18 mouse cellular contexts compared by ENCODE assay signal in the genomic region with DNA sequence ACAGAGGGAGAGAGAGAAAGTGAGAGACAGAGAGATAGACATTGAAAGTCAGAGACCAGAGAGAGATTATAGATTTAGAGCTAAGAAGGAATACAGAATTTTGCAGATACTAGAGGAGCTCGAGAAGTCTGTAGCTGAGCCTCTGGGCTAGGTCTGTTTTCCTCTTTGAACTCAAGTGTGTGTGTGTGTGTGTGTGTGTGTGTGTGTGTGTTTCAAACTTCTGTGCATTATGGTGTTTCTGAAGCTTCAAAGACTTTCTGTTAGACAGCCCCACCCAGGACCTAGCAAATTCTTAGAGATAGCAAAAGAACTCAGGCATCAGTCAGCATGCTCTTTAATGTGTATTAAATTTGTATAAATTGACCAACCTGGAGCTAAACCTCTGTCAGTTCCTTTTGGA. TPM values are rescaled to one million over a fixed set of nuclear protein-coding genes. Genes with fewer than 3 reads are reported as not detected.
"Had no signal": no experiment of that assay in that cellular context is flagged by ENCODE, and none has a peak within 500 bp of the region (broad histone marks: within the 10 kb centered on the region; RNA-seq: fewer than 3 reads in every experiment).

No protein-coding gene starts in this region.

- ATAC-seq: liver, postnatal 0 days; lung, postnatal 0 days; midbrain, embryonic 16.5 days had no signal

- H3K4me3 ChIP-seq: liver, embryonic 15.5 days; lung, embryonic 15.5 days; megakaryocyte, embryonic 14.5 days; myocyte; neural tube, embryonic 12.5 days; stomach, embryonic 15.5 days had no signal

- H3K4me1 ChIP-seq: neural tube, embryonic 12.5 days; stomach, embryonic 15.5 days had no signal

- DNase-seq: liver, postnatal 0 days; lung, adult 2 months; lung, postnatal 14 days; lung, postnatal 36 days; midbrain, embryonic 14.5 days; right cerebral cortex, postnatal 14 days; thymus, postnatal 14 days; thymus, postnatal 36 days had no signal

- H3K27me3 ChIP-seq: liver, embryonic 15.5 days; lung, embryonic 15.5 days; neural tube, embryonic 12.5 days; stomach, embryonic 15.5 days had no signal

- H3K36me3 ChIP-seq: liver, embryonic 15.5 days; lung, embryonic 15.5 days; neural tube, embryonic 12.5 days; stomach, embryonic 15.5 days had no signal

- H3K27ac ChIP-seq: liver, embryonic 15.5 days; lung, embryonic 15.5 days; macrophage; neural tube, embryonic 12.5 days; stomach, embryonic 15.5 days; stomach, postnatal 0 days had no signal

RNA-seq across cellular contexts. Expression of a gene that starts 14.4 kb away (rescaled TPM):
- polyA plus RNA-seq: liver, embryonic 15.5 days; macrophage; myocyte had no signal
